Mouse (Mus musculus) layer of hippocampus, postnatal 10 days (tissue): Measurements from ENCODE around the gene Hecw2. TPM values are rescaled to one million over a fixed set of nuclear protein-coding genes. Genes with fewer than 3 reads are reported as not detected.

Source experiments
- DNase-seq, 2 experiments: peaks; one replicate each; pipeline ENCODE4 v3.0.0; 2021; ENCODE audit warnings: low spot score in 2 of 2
- total RNA-seq, 2 experiments: library from RNA; stranded (reverse); gene quantifications; 2 replicates each; pipeline ENCODE4 v1.2.3; 2021

Hecw2 gene
- total RNA-seq, 2 experiments from 2014 or later: 33.6 to 33.8 TPM

GRCm38 (mm10) chr1:53997239-53997638 is 197.7 kb downstream of the Hecw2 start:
- DNase-seq: no peak

- no peak for DNase-seq
Measured at GRCm38 (mm10) chr1:53986185-53986892, 208.6 kb downstream of the Hecw2 start.

DNA sequence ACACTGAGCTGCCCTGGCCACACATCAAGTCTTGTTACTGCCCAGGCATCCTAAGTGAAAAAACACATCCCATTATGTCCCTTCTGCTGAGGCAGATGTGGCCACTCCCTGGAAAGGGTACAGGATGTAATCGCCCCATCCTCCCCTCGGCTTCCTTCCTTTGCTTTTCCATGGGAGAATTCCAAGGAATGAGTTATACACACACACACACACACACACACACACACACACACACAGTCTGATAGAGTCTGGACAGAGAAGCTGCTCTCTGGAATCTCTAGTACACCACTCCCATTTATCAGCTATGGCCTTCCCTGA is 216.5 kb downstream of the Hecw2 start:
- DNase-seq: no peak

GRCm38 (mm10) chr1:53977806-53978513 is 217.0 kb downstream of the Hecw2 start:
- DNase-seq: no peak

- DNase-seq: no peak
Measured at GRCm38 (mm10) chr1:53976721-53977120, 218.2 kb downstream of the Hecw2 start.

GRCm38 (mm10) chr1:53976100-53976499 is 218.9 kb downstream of the Hecw2 start:
- DNase-seq: no peak

DNA sequence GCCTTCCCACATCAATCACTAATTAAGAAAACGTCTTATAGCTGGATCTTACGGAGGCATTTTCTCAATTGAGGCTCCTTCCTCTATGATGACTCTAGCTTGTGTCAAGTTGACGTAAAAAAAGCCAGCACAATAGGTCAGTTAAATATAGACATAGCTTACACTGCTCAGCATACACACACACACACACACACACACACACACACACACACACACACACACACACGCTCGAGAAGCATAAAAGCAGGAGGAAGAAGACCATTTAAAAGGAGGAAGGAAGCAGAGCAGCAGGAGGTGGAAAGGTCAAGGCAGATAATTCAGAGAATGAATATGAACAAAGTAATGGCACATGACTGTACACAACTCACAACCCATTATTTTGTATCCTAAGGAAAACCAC is 220.0 kb downstream of the Hecw2 start:
- no peak for DNase-seq

GRCm38 (mm10) chr1:53970326-53970977 is 224.5 kb downstream of the Hecw2 start:
- DNase-seq: no peak

DNA sequence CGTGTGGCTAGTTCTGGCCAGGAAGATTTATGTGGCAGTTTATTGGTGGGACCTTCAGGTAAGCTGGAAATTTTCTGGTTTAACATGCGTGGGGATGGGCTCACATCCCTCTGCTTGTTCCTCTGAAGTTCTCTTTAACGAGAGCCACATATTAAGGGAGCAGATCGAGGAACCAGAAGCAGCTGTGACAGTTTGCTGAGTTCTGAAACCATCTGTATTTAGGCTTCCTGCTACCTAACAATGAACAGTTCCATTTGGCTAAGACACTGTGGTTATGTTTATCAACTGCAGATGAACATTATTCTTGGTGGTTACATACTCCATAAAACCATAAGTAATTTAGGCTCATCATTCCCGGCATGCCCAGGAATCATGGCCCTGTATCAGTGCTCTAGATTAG is 242.6 kb downstream of the Hecw2 start:
- no peak for DNase-seq

DNA sequence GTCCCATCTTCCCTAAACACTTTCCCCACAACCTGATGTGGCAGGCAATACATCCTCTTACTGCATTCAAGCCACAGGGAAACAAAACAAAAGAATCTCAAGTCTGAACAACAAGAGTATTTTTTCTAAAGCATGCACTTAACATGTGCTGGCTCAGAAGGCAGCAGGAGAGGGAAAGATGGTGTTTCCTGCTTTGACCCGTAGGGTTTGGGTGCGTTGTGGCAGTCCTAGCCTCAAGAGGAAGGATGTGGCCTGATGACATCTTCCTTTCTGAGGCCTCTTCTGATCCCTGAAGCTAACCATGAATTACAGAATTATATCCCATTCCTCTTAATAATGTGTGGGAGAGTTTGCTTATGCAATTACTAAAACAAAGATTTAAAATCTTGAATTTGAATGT is 249.2 kb downstream of the Hecw2 start:
- no peak for DNase-seq

- DNase-seq: no peak
Measured at GRCm38 (mm10) chr1:53942468-53942867, 252.5 kb downstream of the Hecw2 start.

- no peak for DNase-seq
Measured at GRCm38 (mm10) chr1:53941528-53941927, 253.4 kb downstream of the Hecw2 start.

- DNase-seq: no peak
Measured at GRCm38 (mm10) chr1:53940268-53941017, 254.5 kb downstream of the Hecw2 start.

GRCm38 (mm10) chr1:53939291-53939690 is 255.7 kb downstream of the Hecw2 start:
- DNase-seq: no peak

DNA sequence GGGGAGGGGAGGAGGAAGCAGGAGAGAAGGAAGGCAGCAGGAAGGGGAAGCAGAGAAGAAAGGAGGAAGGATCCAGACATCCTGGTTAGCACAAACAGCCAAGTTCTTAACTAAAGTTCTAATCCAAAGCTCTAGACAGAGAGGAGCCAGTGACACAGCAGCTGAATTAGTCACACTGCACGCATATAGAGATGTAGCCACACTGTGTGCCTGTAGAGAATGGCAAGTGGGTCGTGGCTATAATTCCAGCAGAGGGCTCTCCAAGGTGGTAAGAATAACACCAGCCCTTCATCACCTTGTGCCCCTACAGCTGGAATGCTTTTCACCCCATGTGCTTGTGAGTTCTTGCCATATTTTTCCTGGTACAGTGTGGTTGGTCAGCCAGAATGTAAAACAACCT is 261.7 kb downstream of the Hecw2 start:
- DNase-seq: no peak

DNA sequence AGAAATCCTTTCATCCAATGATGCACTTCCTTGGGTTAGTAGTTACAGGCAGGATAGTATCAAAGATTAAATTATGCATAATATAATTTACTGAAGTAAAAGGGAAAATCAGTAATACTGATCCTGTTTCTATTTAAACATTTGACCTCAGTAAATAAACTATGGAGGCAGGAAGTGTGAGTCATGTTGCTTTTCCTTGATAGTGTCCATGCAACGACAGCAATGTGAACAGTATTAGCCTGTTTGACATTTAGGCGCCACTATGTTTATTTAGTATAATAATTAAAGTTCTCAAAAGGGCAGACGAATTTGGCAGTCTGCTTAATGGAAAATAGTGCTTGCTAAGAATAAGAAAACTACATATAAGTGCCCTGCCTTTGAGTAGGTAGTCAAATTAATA is 263.7 kb downstream of the Hecw2 start:
- DNase-seq: no peak

- peak; percentile 47 to 56 for DNase-seq
Measured at GRCm38 (mm10) chr1:53927605-53928004, 267.4 kb downstream of the Hecw2 start.

GRCm38 (mm10) chr1:53925149-53925901 is 269.6 kb downstream of the Hecw2 start:
- no peak for DNase-seq

DNA sequence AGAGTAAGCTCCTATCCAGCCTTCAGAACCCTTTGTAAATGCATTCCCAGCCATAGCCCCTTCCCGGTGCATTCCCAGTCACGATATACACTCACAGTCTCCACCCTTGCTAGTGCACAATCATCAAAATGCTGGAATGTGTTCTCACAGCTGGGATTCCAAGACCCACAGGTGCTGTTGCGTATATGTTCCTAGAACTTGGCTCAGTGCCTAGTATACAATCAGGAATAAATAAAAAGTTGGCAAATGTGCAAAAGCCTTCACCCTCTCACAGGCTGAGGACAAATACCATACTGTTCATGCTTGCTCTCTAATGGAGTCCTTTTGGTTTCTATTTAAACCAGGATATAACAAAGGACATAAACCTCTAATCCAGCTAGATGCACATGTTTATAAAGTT is 283.1 kb downstream of the Hecw2 start:
- DNase-seq: no peak

DNA sequence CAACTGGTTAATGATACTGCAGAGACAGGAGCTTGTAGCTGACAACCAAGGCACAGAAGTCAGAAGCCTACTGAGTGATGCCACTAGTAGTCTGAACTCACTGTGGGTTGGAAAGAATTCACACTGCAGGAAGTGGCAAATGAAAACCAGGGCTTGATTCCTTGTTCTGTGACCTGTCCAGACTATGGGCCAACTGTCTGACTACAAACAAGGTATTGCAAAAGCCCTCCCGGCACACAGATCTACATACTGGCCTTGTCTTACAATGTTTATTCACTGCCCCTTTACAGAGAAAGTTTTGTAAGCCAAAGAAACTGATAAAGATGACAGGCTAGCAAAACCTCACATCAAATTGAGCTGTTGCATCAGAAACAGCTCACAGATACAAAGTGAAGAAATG is 284.7 kb downstream of the Hecw2 start:
- DNase-seq: no peak

DNA sequence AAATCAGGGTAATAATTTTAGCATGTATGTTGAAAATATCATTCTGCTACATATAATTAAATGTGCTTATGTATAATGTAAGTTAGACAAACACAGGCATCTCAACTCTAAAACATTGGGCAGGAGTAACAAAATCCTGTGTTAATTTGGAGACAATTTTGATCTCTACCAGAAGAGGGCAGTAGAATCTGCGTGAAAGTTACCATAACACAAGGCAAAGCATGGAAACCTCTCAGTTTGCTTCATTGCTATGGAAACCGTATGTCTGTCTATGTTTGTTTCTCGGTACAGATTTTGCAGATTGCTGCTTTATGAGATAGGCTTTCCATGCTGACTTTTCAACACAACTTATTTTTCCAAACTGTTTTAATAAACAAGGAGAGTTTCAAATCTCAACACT is 285.9 kb downstream of the Hecw2 start:
- DNase-seq: no peak
